Mouse (Mus musculus): ENCODE results near the gene Atp6v1e2. TPM values are rescaled to one million over a fixed set of nuclear protein-coding genes. Genes with fewer than 3 reads are reported as not detected.

The Atp6v1e2 gene
- polyA plus RNA-seq, 1 experiment: not detected

- H3K27ac ChIP-seq (ENCODE audit: insufficient read depth, low read length): no peak overlapping the region; the same call in 1 of the 2 replicates
- 22% methylated on average over 19 of the region's 19 CpGs for WGBS
- H3K27me3 ChIP-seq (ENCODE audit: control insufficient read depth, insufficient read depth, low read length): no peaks in the 10 kb centered on the region
- no peak overlapping the region for H3K4me3 ChIP-seq (replicated peaks; ENCODE audit: insufficient read depth, low read depth, low read length)
- TF ChIP-seq POLR2A (IDR thresholded peaks at IDR 0.05; ENCODE audit: borderline replicate concordance, insufficient read depth, low read length) (no peak), CTCF (IDR thresholded peaks at IDR 0.05; ENCODE audit: borderline replicate concordance, insufficient read depth, low read depth, low read length) (peak; percentile 20; the same call in 1 of the 2 replicates)
- DNase-seq: peak in 1 of 2 experiments; percentile 45
- no peaks in the 10 kb centered on the region for H3K4me1 ChIP-seq (ENCODE audit: control insufficient read depth, insufficient read depth, low read length)
Measured at GRCm38 (mm10) chr17:86905297-86906135, 42.2 kb downstream of the Atp6v1e2 start.

DNA sequence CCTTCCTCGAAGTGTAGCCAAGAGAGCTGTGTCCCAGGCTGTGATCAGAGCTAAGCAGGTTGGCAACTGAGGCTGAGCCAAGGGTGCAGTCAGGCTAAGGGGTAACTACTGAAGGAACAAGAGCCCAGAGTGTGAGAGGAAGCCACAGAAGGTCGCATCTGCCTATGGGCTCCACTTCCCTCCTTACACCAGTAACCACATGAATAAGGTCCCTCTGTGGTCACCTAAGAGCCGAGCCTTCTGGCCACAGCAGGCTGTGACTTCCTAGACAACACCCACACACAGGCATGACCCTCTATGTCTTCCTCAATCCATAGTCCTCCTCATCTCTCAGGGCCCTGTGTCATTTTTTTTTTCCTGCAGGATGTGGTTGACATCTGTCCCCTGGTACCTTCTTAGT lies 43.5 kb downstream of the Atp6v1e2 start:
- Histone ChIP-seq H3K27ac (ENCODE audit: insufficient read depth, low read length) (no peak overlapping the region), H3K27me3 (ENCODE audit: control insufficient read depth, insufficient read depth, low read length) (no peaks in the 10 kb centered on the region), H3K4me1 (ENCODE audit: control insufficient read depth, insufficient read depth, low read length) (no peaks in the 10 kb centered on the region), H3K4me3 (replicated peaks; ENCODE audit: insufficient read depth, low read depth, low read length) (no peak overlapping the region)
- WGBS: 66% methylated on average over 3 of the region's 3 CpGs
- no peak for DNase-seq
- no peak for TF ChIP-seq POLR2A (IDR thresholded peaks at IDR 0.05; ENCODE audit: borderline replicate concordance, insufficient read depth, low read length)
- TF ChIP-seq CTCF (IDR thresholded peaks at IDR 0.05; ENCODE audit: borderline replicate concordance, insufficient read depth, low read depth, low read length): no peak

- TF ChIP-seq CTCF (IDR thresholded peaks at IDR 0.05; ENCODE audit: borderline replicate concordance, insufficient read depth, low read depth, low read length) (no peak), POLR2A (IDR thresholded peaks at IDR 0.05; ENCODE audit: borderline replicate concordance, insufficient read depth, low read length) (no peak)
- H3K4me1 ChIP-seq (ENCODE audit: control insufficient read depth, insufficient read depth, low read length): no peaks in the 10 kb centered on the region
- H3K27me3 ChIP-seq (ENCODE audit: control insufficient read depth, insufficient read depth, low read length): no peaks in the 10 kb centered on the region
- WGBS: 56% methylated on average over 7 of the region's 7 CpGs
- H3K27ac ChIP-seq (ENCODE audit: insufficient read depth, low read length): no peak overlapping the region
- peak in 1 of 2 experiments; percentile 17 for DNase-seq
- H3K4me3 ChIP-seq (replicated peaks; ENCODE audit: insufficient read depth, low read depth, low read length): no peak overlapping the region
Measured at GRCm38 (mm10) chr17:86903596-86903995, 44.1 kb downstream of the Atp6v1e2 start.

- no peaks in the 10 kb centered on the region for H3K27me3 ChIP-seq (ENCODE audit: control insufficient read depth, insufficient read depth, low read length)
- WGBS: 92% methylated on average over 14 of the region's 14 CpGs
- DNase-seq: no peak
- TF ChIP-seq POLR2A (IDR thresholded peaks at IDR 0.05; ENCODE audit: borderline replicate concordance, insufficient read depth, low read length): no peak
- no peak for TF ChIP-seq CTCF (IDR thresholded peaks at IDR 0.05; ENCODE audit: borderline replicate concordance, insufficient read depth, low read depth, low read length)
- no peak overlapping the region for H3K4me3 ChIP-seq (replicated peaks; ENCODE audit: insufficient read depth, low read depth, low read length)
- H3K4me1 ChIP-seq (ENCODE audit: control insufficient read depth, insufficient read depth, low read length): no peaks in the 10 kb centered on the region
- no peak overlapping the region for H3K27ac ChIP-seq (ENCODE audit: insufficient read depth, low read length)
Measured at GRCm38 (mm10) chr17:86902399-86903067, 45.2 kb downstream of the Atp6v1e2 start.

DNA sequence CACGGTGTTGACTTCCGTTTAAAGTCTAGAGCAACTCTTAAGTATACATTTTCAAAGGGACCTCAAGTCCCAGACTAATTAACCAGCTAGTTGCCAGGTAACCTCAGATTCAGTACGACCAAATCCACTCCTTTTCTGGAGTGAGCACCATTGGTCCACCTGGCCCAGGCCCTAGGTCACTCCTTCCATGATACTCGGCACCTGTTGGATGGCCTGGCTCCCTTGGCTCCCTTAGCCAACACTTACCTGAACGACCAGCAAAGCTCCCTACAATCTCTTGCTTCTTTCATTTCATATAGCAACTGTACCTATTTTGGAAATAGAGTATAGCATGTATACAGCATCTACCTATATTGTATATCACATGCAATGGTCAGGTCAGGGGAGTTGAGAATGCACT lies 47.1 kb downstream of the Atp6v1e2 start:
- Histone ChIP-seq H3K4me1 (ENCODE audit: control insufficient read depth, insufficient read depth, low read length) (no peaks in the 10 kb centered on the region), H3K4me3 (replicated peaks; ENCODE audit: insufficient read depth, low read depth, low read length) (no peak overlapping the region), H3K27me3 (ENCODE audit: control insufficient read depth, insufficient read depth, low read length) (no peaks in the 10 kb centered on the region), H3K27ac (ENCODE audit: insufficient read depth, low read length) (no peak overlapping the region)
- DNase-seq: no peak
- WGBS: 85% methylated on average over 5 of the region's 5 CpGs
- TF ChIP-seq CTCF (IDR thresholded peaks at IDR 0.05; ENCODE audit: borderline replicate concordance, insufficient read depth, low read depth, low read length) (no peak), POLR2A (IDR thresholded peaks at IDR 0.05; ENCODE audit: borderline replicate concordance, insufficient read depth, low read length) (no peak)

- no peaks in the 10 kb centered on the region for H3K4me1 ChIP-seq (ENCODE audit: control insufficient read depth, insufficient read depth, low read length)
- no peak overlapping the region for H3K4me3 ChIP-seq (replicated peaks; ENCODE audit: insufficient read depth, low read depth, low read length)
- no peak overlapping the region for H3K27ac ChIP-seq (ENCODE audit: insufficient read depth, low read length)
- TF ChIP-seq CTCF (IDR thresholded peaks at IDR 0.05; ENCODE audit: borderline replicate concordance, insufficient read depth, low read depth, low read length): no peak
- no peak for TF ChIP-seq POLR2A (IDR thresholded peaks at IDR 0.05; ENCODE audit: borderline replicate concordance, insufficient read depth, low read length)
- no peak for DNase-seq
- H3K27me3 ChIP-seq (ENCODE audit: control insufficient read depth, insufficient read depth, low read length): no peaks in the 10 kb centered on the region
- 84% methylated on average over 5 of the region's 5 CpGs for WGBS
Measured at GRCm38 (mm10) chr17:86899821-86900220, 47.9 kb downstream of the Atp6v1e2 start.

- Histone ChIP-seq H3K27ac (ENCODE audit: insufficient read depth, low read length) (no peak overlapping the region), H3K27me3 (ENCODE audit: control insufficient read depth, insufficient read depth, low read length) (no peaks in the 10 kb centered on the region), H3K4me3 (replicated peaks; ENCODE audit: insufficient read depth, low read depth, low read length) (no peak overlapping the region), H3K4me1 (ENCODE audit: control insufficient read depth, insufficient read depth, low read length) (no peaks in the 10 kb centered on the region)
- no peak for TF ChIP-seq POLR2A (IDR thresholded peaks at IDR 0.05; ENCODE audit: borderline replicate concordance, insufficient read depth, low read length)
- TF ChIP-seq CTCF (IDR thresholded peaks at IDR 0.05; ENCODE audit: borderline replicate concordance, insufficient read depth, low read depth, low read length): no peak
- WGBS: 29% methylated on average over 6 of the region's 6 CpGs
- no peak for DNase-seq
Measured at GRCm38 (mm10) chr17:86897486-86898165, 50.1 kb downstream of the Atp6v1e2 start.

Data from cerebellum, adult 2 months (tissue).